Mouse (Mus musculus) embryo, embryonic 10 days (tissue): Measurements from ENCODE around the gene Comt.

ENCODE experiments used
- DNase-seq: peaks from one replicate; pipeline ENCODE4 v3.0.0-alpha.2; 2015; ENCODE audit warnings: low spot score

The Comt gene

DNA sequence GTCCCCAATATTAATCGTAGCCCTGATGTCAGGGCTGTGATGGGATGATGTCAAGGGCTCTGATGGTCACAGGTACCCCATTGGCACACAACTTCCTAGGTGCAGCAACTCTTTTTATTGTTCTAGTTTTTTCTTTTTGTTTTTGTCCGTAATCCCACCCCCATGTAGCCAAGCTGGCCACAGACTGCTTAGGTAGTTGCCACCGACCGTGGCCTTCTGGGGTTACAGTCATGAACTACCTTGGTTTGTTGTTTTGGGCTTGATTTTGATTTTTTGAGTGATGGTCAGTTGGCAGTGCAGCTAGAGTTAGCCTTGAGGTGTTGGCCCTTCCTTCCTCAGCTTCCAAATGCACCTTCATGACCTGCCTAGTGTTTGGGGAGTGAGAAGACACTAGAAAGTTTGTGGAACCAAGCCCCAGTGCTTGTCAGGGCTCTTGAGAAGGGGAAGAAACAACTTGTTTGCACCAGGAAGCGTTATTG is at the start of gene Comt:
Comt (minus strand) TSS at position 51 of the 479 bp plus-strand sequence.
- DNase-seq = no peak

GRCm38 (mm10) chr16:18474021-18474420 is 47.4 kb upstream of the Comt start:
- no peak for DNase-seq

GRCm38 (mm10) chr16:18472976-18473375 is 46.3 kb upstream of the Comt start:
- DNase-seq = no peak

GRCm38 (mm10) chr16:18472416-18472815 is 45.8 kb upstream of the Comt start:
- DNase-seq = no peak

GRCm38 (mm10) chr16:18471976-18472375 is 45.3 kb upstream of the Comt start:
- no peak for DNase-seq

DNA sequence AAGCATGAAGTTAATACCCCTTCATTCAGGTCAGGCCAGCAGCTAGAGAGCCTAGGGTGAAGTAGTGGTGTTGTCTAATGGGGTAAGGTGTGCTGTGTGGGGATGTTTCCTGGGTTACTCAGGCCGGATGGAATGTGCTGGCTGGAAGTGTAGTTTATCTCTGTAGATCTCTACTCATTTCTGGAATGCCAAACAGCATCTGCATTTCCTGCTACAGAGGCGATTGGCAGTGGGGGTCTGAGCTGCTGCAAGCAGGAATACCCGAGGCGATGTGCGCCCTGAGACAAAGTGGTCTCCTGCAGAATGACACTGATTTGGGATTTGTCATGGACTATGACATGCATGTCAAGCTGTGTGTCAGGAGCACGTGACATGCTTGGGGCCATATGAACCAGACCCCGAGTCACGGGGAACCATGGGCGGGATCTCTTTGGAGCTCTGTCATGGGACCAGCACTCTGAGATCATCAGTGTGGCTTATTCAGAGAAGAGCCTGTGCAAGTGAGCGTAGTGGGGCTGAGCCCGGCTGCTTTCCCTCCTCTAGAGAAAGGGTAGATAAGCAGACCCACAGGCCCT is 44.8 kb upstream of the Comt start:
- peak; percentile 30 for DNase-seq

DNA sequence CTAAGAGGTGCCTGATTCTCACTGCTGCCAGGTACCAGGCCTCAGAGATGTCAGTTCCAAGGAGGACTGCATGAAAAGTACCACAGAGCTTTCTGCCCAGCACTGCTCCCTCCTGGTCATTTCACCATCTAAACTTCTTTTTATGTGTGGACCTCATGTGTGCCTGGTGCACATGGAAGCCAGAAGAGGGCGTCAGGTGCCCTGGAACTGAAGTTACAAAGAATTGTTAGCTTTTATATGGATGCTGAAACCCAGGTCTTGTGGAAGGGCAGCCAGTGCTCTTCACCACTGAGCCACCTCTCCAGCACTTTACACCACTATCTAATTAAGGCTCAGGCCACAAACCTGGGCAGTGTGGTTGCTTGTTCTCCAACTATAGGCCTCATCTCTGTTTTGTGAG is 44.2 kb upstream of the Comt start:
- DNase-seq = peak; percentile 41

GRCm38 (mm10) chr16:18464271-18464670 is 37.6 kb upstream of the Comt start:
- no peak for DNase-seq

GRCm38 (mm10) chr16:18462598-18462997 is 35.9 kb upstream of the Comt start:
- no peak for DNase-seq

- DNase-seq = peak; percentile 38
Observed at GRCm38 (mm10) chr16:18462031-18462430, 35.4 kb upstream of the Comt start.

- no peak for DNase-seq
Observed at GRCm38 (mm10) chr16:18460826-18461225, 34.2 kb upstream of the Comt start.

- peak; percentile 84 for DNase-seq
Observed at GRCm38 (mm10) chr16:18459955-18460370, 33.3 kb upstream of the Comt start.

- peak; percentile 61 for DNase-seq
Observed at GRCm38 (mm10) chr16:18459335-18459954, 32.8 kb upstream of the Comt start.

DNA sequence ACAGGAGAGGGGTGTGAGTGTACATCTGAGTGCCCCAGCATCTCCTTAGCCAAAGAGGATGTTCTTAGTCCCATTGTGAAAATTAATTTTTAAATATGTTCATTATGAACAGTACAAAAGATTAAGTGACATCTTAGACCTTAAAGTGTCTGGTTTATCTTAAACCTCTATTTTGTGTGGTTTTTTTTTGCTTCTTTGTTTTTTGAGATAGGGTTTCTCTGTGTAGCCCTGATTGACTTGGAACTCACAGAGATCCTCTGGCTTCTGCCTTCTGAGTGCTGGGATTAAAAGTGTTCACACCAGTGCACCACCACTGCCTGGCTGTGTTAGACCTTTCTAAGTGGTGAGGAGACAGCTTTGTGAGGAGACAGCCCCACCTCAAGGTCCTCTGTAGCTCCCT is 32.0 kb upstream of the Comt start:
- no peak for DNase-seq

DNA sequence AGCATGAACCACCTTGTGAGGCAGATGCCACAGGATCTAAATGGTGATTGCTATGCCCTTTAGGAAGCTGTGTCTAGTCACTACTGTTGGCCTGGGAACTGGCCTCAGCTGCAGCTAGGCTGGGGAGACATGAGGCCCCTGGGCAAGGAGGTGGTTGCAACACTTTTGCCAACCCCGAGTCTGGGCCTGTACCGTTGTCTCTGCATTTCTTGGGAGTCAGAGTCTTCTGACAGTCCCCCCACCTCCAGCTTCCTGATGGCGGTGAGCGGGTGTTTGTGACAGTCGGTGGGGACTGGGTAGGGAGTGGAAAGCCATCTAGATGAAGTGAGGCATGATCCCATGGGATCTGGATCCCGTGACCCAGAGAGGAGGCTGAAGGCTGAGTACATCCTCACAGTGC is 28.8 kb upstream of the Comt start:
- no peak for DNase-seq

DNA sequence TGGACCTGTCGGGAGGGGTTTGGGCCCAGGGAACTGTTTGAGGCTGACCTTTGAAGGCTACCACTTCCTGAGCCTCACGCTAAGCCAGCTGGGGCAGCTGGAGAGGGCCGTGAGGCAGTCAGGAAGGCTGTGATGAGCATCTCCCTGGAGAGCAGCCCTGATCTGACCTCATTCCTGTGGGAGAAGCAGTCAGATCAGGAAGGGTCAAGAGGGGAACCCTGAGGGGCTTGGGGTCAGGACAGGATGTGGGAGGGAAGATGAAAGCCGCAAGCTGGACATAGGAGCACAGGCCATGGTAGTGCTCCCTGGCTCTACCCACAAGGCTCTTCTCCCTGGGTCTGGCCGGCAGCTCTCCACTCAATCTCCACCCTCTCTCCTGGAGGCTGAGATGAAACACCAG is 27.2 kb upstream of the Comt start:
- peak; percentile 74 for DNase-seq

DNA sequence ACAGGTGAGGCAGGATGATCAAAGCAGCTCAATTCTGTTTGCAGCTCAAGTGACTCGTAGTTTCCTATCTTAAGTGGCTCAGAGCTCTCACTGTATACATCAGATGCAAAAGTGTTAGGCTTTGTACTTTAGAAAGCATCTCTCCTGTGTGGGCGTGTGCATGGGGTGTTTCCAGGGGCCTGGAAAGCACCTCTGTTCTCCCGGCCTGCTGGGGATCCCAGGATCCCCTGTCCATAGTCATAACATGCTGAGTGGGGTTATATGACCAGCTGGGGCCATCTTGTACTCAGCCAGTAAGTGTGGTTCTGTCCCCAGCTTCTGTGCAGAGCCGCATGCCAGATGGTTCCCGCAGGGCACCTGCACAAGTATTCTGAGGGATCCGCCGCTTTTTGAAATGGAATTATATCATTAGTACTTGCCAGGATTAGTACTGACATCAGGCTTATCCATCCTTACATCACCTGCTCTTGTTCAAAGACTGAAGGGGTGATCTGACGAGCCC is 25.8 kb upstream of the Comt start:
- DNase-seq = no peak

GRCm38 (mm10) chr16:18451486-18452181 is 25.0 kb upstream of the Comt start:
- no peak for DNase-seq

- no peak for DNase-seq
Observed at GRCm38 (mm10) chr16:18449005-18449404, 22.4 kb upstream of the Comt start.

GRCm38 (mm10) chr16:18448104-18448503 is 21.5 kb upstream of the Comt start:
- DNase-seq = no peak

GRCm38 (mm10) chr16:18447243-18447642 is 20.6 kb upstream of the Comt start:
- no peak for DNase-seq

DNA sequence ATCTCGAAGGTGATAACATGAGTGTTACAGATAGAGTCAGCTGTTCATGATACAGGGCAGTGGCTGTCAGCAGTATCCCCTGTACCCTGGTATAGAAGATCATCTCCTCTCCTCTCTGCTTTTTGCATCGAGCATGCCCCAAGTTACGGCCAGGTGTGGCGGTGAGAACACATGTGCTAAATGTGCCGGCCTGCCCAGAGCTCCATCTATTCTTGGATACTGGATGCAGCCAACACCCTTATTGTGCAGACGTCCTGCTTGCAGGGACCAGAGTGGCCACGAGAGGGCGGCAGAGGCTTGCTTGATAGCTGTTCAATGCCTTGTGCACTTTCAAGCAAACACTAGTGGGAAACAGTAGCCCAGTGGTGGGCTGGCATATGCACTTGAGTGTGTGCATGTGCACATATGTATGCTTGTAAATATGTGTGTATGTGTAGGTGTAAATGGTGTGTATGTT is 16.8 kb upstream of the Comt start:
- peak; percentile 97 for DNase-seq

DNA sequence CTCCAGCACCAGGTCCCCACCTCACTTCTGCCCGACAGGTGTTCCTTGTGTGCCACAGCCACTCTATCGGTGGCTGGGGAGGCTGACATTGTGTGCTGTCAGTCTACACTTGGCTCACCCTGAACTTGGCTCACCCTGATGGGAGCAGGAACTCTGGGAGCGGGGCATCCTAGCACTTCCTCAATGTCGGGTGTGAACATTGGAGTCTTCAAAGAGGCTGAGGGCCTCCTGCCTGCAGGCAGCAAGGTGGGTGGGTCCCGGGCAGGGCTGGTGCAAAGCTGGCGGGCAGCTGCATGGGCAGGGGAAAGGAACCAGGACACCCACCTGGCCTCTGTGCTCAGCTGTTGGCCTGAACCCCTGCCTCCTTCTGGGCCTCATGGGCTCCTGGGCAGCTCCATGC is 9.5 kb upstream of the Comt start:
- DNase-seq = no peak
